Mouse (Mus musculus): ENCODE data around the gene B430306N03Rik.
"Not testable (repeated sequence)": the region's sequence is repeated elsewhere in the genome, so short reads cannot be mapped to it uniquely, and the experiment has no call there.

Gene B430306N03Rik

DNA sequence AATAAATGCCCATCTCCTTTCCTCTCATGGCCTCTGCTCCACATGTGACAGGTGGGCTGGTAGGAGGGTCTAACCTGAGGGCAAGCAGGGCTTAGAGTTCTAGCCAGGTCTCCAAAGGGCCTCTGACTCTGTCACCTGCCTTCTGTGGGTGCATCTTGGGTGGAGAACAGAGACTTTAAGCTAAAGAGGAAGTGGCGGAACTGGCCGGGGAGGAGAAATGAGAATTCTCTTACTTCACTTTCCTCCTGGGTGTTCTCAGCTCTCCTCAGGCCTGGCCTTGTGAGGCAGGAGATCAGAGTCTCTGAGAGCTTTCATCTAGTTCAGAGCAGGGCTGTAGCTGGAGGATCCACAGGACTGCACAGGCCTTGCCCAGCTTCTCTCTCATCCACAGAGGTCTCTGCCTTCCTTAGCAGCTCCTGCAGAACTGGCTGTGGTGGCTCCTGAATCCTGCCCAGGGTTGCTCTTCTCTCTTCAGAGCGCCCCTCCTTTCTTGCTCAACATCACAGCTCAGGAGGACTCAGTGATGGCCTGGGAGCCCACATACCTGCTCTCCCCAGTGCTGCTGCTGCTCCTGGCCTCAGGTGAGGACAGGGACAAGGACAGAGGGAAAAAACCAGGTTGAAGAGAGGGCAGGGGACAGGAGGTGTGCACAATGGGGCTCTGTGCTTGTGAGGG is at the start of gene B430306N03Rik:
Gene B430306N03Rik (plus strand): TSS at position 237 of the 675 bp plus-strand sequence.
- not testable (repeated sequence) for DNase-seq (ENCODE audit: low spot score)

DNA sequence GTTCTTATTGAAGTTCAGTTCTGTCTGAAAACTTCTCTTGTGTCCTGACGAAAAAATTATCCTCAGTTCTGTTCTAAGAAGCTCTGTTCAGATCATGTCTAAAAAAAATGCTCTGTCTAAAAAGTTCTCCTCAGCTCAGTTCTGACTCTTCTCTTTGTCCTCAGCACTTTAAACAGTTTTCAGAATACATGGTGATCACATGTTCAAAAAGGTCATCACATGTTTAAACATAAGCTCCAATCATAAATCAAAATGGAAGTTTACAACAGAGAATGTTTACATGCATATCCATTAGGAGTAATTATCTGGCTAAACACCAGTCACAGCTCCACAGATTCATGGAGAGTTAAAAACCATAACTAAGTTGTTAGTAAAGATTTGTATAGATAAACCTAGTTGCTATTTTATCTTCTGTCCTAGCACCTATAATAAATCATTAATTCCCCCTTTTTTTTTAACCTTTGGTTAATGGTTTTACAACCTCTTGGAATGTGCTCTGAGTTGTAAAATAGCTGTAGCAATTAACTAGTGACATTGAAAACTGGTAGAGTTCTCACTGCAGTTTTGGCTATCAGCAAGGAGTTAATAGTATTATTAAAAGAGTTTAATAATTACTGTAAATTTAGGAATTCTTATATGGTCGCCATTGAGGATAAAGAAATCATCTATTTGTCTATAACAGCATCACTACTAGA is 49.2 kb upstream of the B430306N03Rik start:
- no peak for DNase-seq (ENCODE audit: low spot score)

DNA sequence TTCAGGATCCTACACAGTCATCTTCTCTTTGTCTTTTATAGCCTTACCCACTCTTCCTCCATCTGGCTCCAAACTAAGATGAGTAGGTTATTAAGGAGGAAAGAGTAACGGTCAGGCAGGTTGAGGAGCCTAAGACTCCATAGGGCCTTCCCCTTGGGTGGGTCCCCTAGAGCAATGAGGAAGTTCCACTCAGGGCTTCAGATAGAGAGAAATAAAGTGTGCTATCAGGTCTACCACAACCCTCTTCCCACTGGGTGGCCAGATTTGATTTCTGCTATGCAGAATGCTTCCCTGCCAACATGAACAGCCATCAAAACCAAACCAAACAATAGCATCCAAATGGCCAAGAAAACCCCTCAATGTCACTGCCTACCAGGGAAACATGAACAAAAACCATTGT is 48.4 kb upstream of the B430306N03Rik start:
- no peak for DNase-seq (ENCODE audit: low spot score)

DNA sequence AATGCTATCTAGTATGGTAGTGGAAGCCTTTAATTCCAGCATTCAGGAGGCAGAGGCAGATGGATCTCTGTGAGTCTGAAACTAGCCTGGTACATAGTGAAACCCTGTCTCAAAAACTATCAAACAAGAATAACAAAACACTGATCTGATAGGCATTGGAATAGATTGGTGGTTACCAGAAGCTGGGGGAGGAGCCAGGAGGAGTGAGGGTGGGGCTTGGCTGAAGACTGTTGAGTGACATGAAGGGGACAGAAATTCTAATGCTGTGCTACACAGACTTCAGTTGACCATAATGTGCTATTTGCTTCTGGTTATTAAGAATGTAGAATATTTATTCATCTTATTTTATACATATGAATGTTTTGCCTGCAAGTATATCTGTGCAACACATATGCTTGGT is 47.7 kb upstream of the B430306N03Rik start:
- DNase-seq (ENCODE audit: low spot score) = no peak

DNA sequence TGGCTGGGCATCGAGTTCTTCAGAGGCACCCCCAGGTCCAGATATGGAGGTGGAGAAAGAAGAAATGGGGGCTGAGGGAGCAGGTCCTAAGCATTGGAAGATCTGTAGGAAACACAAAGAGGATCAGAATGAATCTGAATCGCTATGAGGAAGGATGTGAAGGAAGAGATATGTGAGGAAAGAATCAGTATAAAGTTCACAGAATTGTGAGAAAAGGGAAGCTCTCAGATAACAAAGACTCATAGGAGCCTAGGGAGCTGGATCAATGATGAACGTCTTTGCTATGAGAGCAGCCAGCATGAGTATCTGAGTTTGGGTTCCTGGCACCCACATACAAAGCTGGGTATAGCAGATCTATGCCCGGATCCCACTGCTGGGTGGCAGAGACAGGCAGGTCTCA is 46.1 kb upstream of the B430306N03Rik start:
- DNase-seq (ENCODE audit: low spot score) = no peak

DNA sequence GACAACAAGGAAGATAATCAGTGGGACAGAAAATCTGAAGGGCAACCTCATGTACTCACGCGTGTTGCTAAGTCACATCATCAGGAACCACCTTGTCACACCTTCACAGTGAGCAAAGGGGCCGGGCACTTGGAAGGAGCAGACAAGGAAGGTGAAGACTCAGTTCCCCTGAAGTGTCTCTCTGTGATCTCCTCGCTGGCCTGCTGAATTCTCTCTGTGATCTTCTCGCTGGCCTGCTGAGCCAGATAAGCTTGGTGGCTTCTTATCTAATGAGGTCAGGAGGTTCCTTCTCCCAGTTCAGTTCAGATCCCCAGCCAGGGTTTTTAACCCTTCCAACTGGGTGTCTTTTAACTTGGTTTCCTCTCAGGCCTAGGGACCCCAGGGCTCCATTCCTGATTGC is 43.8 kb upstream of the B430306N03Rik start:
- DNase-seq (ENCODE audit: low spot score) = no peak

DNA sequence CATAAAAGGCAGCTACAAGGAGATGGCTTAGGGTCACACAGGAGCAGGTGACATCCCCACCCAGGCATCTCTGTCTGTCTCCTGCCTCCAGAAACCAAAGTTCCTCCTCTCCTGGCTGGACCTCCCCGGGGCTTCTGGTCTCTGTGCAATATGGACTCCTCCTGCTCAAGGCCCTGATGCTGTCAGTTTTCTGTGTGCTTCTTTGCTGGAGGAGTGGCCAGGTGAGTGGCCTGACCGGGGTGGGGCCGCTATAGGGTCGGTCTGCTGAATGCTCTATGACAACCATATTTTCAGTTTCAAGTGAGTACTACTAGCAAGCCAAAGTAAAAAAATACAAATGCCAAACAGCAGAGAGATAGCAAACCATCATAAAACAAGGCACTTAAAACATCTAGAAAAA is 43.3 kb upstream of the B430306N03Rik start:
- no peak for DNase-seq (ENCODE audit: low spot score)

DNA sequence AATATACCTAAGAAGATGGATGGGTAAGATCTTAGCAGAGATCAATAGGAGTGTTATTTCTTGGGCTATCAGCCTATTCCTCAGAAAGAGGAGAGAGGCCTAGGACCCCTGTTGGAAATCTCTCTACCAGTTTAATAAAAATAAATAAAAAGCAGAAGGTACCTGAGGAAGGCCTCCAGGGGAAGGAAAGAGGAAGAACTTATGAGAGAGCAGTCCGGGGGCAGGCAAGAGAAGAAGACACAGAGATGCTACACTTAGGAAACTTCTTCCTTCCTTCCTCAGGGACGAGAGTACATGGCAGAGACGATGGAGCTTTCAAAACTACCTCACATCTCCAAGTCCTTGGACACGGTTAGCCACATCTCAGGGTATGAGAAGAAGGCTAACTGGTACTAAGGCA is 41.8 kb upstream of the B430306N03Rik start:
- DNase-seq (ENCODE audit: low spot score) = no peak

DNA sequence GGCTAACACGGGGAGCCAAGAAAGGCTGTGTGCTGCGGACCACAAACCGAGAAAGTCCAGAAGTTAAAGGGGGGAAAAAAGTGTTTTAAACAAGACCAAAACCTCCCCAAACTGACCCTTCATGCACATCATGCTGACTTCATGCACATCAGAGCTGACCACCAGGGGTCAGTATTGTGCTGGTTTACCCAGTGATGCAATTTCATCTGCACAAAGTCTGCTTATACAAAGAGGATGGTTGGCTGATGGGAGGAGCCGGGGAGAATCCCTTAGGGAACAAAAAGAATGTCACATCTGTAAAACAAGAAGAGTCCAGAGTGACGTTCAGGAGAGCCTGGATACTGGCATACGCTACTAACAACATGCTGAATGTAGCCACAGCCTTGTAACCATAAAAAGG is 41.1 kb upstream of the B430306N03Rik start:
- peak; percentile 89 for DNase-seq (ENCODE audit: low spot score)

DNA sequence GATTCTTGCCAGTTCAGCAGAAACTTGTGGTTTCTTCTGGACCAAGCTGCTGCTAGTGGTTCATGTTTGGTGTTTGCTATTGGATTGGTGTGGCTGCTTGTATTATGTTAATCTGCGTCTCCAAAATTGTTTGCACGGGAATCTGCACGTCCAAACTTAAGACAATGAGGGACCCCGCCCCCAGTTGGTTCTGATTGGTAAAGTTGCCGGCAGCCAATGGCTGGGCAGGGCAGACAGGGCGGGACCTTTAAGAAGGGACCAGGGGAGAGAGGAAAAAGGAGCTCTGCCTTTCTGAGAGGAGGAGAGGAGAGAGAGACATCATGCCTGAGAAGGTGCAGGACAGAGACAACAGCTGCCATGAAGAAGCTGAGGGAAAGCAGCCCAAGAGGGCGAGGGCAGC is 40.2 kb upstream of the B430306N03Rik start:
- no peak for DNase-seq (ENCODE audit: low spot score)

DNA sequence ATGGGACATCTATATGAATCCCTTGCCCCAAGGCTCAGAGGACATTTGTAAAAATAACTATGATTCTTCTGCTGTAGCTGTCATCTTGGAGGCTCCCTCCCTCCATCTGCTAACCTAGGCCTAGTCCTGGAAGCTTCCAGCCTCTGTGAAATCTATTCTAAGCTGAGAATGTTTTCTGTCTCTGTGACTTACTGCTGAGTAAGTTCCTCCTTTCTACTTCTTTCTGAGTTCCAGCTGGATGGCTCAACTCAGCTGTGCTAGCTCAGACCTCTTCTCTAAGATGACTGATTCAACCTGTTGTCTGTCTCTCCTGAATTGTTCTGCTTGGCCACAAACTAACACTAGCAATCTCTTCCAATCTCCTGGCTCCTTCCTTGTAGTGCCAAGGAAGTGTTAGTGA is 37.6 kb upstream of the B430306N03Rik start:
- no peak for DNase-seq (ENCODE audit: low spot score)

DNA sequence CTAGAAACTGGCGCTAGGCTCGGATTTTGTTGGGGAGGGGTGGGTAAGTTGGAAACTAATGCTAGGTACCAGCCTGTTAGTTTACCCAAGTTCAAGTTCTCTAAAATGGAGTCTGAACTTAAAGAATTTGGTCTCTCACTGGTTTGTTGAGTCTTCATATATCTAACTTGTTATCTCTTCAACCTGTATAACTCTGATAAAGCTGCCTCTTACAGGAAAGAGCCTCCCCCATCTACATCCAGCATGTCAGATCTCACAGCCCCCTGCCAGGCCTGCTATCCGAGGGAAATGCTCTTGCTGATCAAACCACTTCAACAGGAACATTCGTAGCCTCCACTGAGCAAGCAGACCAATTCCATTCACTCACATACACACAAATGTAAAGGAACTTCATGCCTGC is 36.9 kb upstream of the B430306N03Rik start:
- no peak for DNase-seq (ENCODE audit: low spot score)

DNA sequence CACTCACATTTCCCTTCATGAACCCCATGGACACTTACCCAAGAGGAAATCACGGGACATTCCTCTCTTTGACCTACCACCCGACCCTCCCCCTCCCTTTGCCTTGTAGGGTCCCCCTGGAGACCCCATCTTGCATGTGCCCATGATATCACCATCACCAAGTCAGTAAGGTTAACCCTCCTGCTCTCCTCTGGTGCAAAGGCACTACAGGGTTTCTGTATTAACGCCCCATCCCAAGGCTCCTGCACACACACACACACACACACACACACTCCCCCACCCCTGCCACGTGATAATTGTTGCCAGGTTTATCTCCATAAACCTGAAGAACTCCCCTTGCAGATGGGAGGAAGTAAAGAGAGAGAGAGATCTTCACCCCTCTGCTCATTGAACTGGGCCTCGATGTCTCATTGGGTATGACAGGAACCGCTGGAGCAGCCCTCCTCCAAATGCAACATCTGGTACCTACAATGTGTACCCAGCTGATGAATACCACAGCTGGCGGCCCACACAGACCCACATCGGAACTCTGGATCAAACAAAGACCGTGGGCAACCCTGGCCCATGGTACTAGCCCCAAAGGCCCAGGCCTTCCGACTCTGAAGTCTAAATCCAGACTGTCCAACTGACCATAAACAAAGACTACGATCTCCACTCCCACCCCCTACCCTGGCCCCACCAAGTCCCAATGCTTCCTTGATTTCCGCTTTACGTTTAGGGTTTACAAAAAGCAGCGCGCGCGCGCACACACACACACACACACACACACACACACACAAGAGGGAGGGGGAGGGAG is 34.8 kb upstream of the B430306N03Rik start:
- no peak for DNase-seq (ENCODE audit: low spot score)

DNA sequence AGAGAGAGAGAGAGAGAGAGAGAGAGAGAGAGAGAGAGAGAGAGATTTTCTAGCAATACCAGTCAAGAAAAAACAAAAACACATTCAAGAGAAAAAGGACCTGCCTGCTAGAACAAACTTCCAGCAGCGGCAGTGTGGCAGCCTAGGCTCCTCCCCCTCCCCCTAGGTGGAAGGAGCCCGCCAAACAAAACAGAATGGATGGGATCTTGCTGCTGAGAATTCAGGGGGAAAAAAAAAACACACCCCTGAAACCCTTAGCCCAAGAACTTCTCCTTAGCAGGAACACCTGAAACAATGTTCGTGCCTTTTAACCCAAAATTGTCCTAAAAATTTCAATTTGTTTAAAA is 34.2 kb upstream of the B430306N03Rik start:
- peak; percentile 64 for DNase-seq (ENCODE audit: low spot score)

DNA sequence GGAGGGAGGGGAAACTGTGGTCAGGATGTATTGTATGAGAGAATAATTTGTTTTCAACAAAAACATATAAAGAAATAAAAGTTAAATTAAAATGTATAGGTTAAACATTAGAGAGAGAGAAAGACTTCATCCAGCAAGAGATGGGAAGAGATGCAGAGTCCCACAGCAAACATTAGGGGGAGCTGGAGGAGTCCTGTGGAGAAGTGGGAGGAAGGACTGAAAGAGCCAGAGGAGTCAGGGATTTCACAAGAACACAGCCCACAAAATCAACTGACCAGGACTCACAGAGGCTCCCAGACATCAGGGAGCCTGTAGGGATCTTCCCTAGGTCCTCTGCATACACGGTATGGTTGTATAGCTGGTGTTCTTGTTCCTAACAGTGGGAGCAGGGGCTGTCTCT is 29.2 kb upstream of the B430306N03Rik start:
- DNase-seq (ENCODE audit: low spot score) = no peak

DNA sequence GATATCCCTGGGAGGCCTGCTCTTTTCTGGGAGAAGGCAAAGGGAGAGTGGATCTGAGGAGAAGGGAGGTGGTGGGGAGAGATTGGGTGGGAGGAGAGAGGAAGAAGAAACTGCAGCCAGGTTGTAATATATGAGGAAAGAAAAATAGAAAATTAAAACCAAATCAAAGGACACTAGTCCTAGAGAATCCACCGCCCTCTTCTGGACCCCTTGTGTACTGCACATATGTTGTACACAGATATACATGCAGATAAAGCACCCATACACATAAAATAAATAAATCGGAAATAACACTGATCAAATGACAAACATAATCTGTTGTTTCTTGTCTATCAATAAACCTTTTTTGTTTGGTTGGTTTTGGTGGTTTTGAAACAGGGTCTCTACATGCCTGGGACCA is 28.7 kb upstream of the B430306N03Rik start:
- peak; percentile 17 for DNase-seq (ENCODE audit: low spot score)

DNA sequence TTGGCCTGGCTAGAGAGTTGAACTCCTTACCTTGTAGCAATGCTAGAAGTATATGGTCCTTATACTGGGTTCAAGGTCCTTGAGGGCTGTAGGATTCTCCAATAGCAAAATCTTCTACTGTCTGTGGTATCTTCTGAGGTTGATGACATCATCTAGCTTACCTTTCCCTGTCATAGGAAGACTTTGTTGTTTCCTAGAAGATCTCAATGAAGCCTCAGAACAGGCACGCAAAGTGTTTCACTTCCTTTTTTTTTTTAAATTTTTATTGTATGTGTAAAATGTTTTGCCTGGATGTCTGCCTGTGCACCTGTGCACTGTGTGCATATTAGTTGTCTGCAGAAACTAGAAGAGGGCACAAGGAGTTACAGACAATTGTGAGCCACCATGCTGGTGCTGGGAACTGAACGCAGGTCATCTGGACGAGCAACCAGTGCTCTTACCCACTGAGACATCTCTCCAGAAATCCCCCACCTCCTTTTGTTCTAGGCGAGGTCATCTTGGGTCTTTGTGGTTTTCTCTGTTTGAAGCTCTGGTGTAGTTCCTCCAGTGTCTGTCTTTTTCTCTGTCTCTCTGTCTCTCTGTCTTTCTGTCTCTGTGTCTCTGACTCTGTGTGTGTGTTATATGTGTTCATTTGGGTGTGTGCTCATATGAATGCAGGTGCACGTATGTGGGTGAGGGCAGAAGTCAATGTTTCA is 22.3 kb upstream of the B430306N03Rik start:
- no peak for DNase-seq (ENCODE audit: low spot score)

DNA sequence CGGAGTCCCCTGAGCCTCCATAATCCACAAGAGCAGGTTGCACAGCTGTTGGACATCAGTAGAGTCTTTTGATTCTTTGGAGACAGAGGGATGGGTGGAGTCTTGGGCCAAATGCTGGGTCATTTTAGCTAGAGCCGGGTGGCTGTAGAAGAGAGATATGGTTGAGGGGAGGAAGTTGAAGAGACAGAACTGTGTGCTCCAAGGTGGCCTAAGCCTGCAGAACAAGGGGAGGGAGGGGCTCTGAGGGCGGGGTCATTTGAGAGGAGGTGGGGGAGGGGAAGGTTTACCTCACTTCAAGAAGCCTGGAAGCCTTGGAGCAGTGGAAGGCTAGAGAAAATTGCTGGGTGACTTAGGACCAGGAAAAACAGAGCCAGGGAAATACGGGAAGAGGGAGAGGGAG is 16.7 kb upstream of the B430306N03Rik start, which contains the start of gene Treml2:
Gene Treml2 (plus strand): TSS at position 296 of the 400 bp plus-strand sequence.
- peak; percentile 14 for DNase-seq (ENCODE audit: low spot score)

DNA sequence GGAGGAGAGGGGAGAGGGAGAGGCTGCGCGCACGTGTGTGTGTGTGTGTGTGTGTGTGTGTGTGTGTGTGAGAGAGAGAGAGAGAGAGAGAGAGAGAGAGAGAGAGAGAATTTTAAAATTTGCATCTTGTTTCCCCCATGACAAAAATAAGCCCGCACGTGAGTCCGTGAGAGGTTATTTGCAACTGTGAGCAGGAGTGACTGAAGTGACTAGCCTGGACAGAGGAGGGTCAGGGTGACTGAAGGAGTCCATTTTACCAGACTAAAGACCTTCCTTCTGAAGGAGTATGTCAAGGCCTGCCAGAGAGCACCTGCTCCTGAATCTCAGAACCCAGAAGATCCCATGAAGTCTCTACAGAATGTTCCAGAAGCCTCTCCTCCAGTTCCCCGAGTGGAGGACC is 16.2 kb upstream of the B430306N03Rik start:
- no peak for DNase-seq (ENCODE audit: low spot score)

DNA sequence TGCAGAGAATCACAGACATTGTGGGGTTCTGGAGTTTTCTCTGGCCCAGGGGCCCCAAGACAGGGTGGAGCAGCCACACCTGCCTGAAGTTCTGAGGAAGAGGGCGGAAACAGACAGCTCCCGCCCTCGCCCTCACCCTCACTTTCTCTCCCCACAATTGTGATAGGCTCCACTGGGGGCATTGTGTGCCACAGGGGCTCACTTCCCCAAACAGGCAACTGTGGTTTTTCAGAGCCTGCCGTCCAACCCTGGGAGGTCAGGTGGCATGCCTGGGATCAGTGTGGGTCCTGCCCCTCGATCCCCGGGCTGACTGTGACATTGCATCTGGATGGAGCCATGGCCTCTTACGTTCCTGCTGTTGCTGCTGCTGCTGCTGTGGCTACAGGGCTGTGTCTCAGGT is 15.7 kb upstream of the B430306N03Rik start:
- DNase-seq (ENCODE audit: low spot score) = no peak

DNA sequence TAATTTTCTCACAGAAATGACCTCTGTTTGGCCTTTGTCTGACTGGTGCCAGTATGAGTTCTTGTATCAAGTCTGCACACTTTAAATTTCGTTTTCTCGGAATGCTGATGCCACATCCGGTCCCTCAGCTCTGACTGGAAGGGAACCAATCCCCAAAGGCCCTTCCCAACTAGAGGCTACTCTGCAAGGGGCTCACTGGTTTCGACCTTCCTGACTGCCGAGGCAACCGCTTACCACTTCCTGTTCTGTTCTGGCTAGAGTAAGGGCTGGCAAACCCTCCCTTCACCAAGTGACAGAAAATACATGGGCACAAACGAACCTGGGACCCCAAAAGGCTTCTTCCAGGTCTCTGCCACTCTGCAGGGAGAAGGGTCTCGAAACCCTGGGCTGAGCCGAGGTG is 15.1 kb upstream of the B430306N03Rik start:
- no peak for DNase-seq (ENCODE audit: low spot score)

DNA sequence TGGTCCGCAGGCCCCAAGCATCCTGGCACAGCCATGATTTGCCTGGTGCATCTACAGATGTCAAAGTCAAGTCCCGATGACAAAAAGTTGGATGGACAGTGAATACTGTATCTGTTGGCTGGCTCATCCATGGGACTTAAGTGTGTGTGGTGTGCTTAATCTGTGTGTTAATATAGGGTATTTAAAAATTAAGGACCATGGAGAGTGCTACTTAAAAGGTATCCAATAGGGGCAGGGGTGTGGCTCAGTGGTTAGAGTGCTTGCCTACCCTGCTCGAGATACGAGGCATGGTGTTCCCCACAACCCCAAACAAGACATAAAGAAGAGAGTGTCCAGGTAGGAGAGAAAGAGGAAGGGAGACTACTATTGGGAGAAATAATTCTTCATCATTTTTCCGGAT is 14.1 kb upstream of the B430306N03Rik start:
- no peak for DNase-seq (ENCODE audit: low spot score)
